Mouse (Mus musculus): ENCODE measurements at regions not wholly inside any gene's neighbourhood (a gene's known extent, or its start where the extent isn't known, plus 50 kb on each side); places are given as distances from the start of the nearest gene placed in this dataset.

GRCm38 (mm10) chr13:15283065-15283464 is 180.0 kb upstream of the Gli3 start:
- DNase-seq (ENCODE audit: extremely low read depth, low read depth, low spot score), result no peak

- DNase-seq (ENCODE audit: extremely low read depth, low read depth, low spot score), result no peak
These were observed 164.6 kb upstream of the Gli3 start for GRCm38 (mm10) chr13:15298457-15298856.

GRCm38 (mm10) chr13:15325413-15325812 is 137.6 kb upstream of the Gli3 start:
- DNase-seq (ENCODE audit: extremely low read depth, low read depth, low spot score), result peak; percentile 10

GRCm38 (mm10) chr13:15326146-15326545 is 136.9 kb upstream of the Gli3 start:
- no peak for DNase-seq (ENCODE audit: extremely low read depth, low read depth, low spot score)

- no peak for DNase-seq (ENCODE audit: extremely low read depth, low read depth, low spot score)
These were observed 133.5 kb upstream of the Gli3 start for GRCm38 (mm10) chr13:15329561-15329960.

GRCm38 (mm10) chr13:15343474-15343873 is 119.6 kb upstream of the Gli3 start:
- DNase-seq (ENCODE audit: extremely low read depth, low read depth, low spot score), result no peak

- no peak for DNase-seq (ENCODE audit: extremely low read depth, low read depth, low spot score)
These were observed 116.2 kb upstream of the Gli3 start for GRCm38 (mm10) chr13:15346866-15347265.

- no peak for DNase-seq (ENCODE audit: extremely low read depth, low read depth, low spot score)
These were observed 96.6 kb upstream of the Gli3 start for GRCm38 (mm10) chr13:15366437-15366836.

GRCm38 (mm10) chr13:15380081-15380480 is 83.0 kb upstream of the Gli3 start:
- no peak for DNase-seq (ENCODE audit: extremely low read depth, low read depth, low spot score)

- no peak for DNase-seq (ENCODE audit: extremely low read depth, low read depth, low spot score)
These were observed 67.8 kb upstream of the Gli3 start for GRCm38 (mm10) chr13:15395249-15395648.

GRCm38 (mm10) chr13:15395694-15396093 is 67.3 kb upstream of the Gli3 start:
- no peak for DNase-seq (ENCODE audit: extremely low read depth, low read depth, low spot score)

GRCm38 (mm10) chr13:15398677-15399076 is 64.4 kb upstream of the Gli3 start:
- no peak for DNase-seq (ENCODE audit: extremely low read depth, low read depth, low spot score)

Measured in fat pad, adult 2 months (tissue).